Mouse (Mus musculus) thymus, adult 2 months (tissue): ENCODE data around the gene Col24a1.

ENCODE experiments used
- CTCF ChIP-seq: fragments of 200-500 bp; IDR thresholded peaks from 2 replicates; pipeline ENCODE4 v1.5.1; 2012; ENCODE audit warnings: mild to moderate bottlenecking, control low read depth, low read length, moderate library complexity, borderline replicate concordance; ENCODE audit not compliant: control insufficient read depth, poor library complexity, insufficient read depth; ENCODE audit errors: extremely low read depth
- POLR2A ChIP-seq: fragments of 200-500 bp; IDR thresholded peaks from 2 replicates; pipeline ENCODE4 v1.6.1; 2012; ENCODE audit warnings: mild to moderate bottlenecking, low read length, control low read depth, moderate library complexity; ENCODE audit not compliant: control insufficient read depth, poor library complexity, insufficient read depth; ENCODE audit errors: extremely low read depth

DNA sequence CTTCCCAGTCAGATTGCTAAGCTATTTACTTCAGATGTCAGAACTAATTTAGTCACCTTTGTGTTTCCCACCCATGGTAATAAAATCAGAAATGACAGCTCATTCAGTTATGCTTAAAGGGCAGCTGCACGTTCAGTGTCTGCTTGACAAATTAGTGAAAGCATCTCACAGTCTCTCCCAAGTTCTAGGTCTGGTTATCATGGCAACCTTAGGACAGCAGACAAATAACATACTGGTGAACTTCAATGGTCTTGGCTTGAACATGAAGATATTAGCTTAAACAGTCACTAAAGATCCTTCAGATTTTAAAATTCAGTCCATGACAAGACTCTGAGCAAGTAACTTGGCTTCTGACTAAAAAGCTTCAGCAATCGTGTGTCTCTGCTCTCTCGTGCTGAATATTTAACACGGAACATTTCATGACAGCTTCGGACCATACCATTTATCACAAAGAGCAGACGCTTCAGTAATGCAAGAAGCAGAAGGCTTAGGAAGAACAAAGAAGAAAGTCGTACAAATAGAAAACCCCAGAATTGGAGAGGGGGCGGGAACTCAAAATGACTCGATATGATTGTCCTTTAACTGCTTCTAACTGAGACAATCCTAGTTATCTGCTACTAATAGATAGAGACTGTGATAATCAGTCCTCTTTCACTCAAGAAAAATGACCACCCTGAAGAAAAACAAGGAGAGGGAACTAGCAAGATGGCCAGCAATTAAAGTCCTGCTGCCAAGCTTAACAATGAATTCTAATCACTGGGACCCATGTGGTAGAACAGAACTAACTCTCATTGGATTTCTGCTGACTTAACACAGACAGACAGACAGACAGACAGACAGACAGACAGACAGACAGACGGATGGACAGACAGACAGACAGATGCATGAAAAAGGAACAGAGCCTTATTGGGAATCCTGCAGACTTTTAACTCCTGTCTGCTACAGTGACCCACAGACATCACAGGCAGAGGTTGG lies 256.5 kb downstream of the Col24a1 start:
- TF ChIP-seq CTCF (no peak), POLR2A (no peak)
